Mouse (Mus musculus): ENCODE results near the gene Mthfsd.

DNA sequence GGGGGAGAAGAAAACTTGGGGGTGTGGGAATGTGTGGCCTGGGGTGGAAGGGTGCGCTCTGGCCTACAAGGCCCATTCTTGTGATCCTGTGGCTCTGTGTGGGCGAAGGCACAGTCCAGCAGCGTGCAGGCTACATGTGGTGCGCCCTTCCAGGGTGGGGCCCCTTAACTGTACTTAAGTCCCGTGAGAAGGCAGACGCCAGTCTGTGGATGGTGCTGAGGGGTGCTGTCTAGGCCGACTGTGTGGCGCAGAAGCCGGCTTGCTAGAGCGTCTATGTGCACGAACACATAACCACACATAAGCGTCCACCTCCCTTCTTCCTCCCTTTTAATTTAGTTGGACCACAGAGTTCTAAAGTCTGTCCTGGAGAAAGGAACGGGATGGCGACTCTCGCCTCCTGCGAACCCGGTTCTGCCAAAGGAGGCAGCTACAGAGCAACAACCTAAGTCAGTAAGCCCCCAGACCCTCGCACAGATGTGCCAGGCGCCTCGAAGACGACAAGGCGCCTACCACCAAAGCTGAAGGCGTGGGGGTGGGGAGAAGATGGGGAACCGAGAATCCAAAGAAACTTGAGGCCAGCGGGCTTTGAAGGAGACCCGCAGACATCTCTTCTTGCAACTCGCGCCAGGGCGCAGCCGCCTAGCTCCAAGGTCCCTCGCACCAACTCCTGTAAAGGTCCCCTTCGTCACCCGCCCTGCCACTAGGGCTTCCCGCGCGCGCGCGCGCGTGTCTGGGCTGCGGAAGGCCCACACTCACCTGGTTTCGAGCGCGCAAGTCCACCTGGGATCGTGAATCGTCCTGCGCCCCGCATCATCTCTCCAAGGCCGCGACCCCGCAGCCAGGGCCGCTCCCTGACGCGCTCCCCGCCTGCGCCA, 25.7 kb downstream of the Mthfsd start:
- TF ChIP-seq CTCF (IDR thresholded peaks at IDR 0.05; ENCODE audit: low read depth): no peak
- no peak for TF ChIP-seq EP300 (IDR thresholded peaks at IDR 0.05; ENCODE audit: low read depth)

Data from liver, postnatal 0 days (tissue).